Mouse (Mus musculus) thymus, postnatal 0 days (tissue): Measurements from ENCODE around the gene Ldlrad3. TPM values are rescaled to one million over a fixed set of nuclear protein-coding genes. Genes with fewer than 3 reads are reported as not detected.

Experiments used
- DNase-seq: peaks from one replicate; pipeline ENCODE4 v3.0.0-alpha.2; 2015; ENCODE audit warnings: low spot score
- polyA plus RNA-seq: library from polyadenylated mRNA; unstranded; fragments of >200 nt; fragmentation: Nextera tagmentation; extraction: Ambion mirVana; gene quantifications from 2 replicates; pipeline ENCODE4 v1.2.1, GENCODE M21; 2015

Ldlrad3 gene
- polyA plus RNA-seq = 10.3 and 13.6 TPM in 2 replicates

- DNase-seq = peak; percentile 61
Observed at GRCm38 (mm10) chr2:102185951-102186561, at the start of gene Ldlrad3. Gene Ldlrad3 (minus strand): TSS chr2:102186385.

GRCm38 (mm10) chr2:102231470-102231869 is 45.3 kb upstream of the Ldlrad3 start:
- DNase-seq = no peak

GRCm38 (mm10) chr2:102229126-102229525 is 42.9 kb upstream of the Ldlrad3 start:
- no peak for DNase-seq

GRCm38 (mm10) chr2:102228331-102228730 is 42.1 kb upstream of the Ldlrad3 start:
- DNase-seq = no peak

GRCm38 (mm10) chr2:102227839-102228238 is 41.7 kb upstream of the Ldlrad3 start:
- DNase-seq = no peak

- DNase-seq = no peak
Observed at GRCm38 (mm10) chr2:102226274-102226673, 40.1 kb upstream of the Ldlrad3 start.

GRCm38 (mm10) chr2:102223355-102224128 is 37.4 kb upstream of the Ldlrad3 start:
- DNase-seq = no peak

GRCm38 (mm10) chr2:102222749-102223148 is 36.6 kb upstream of the Ldlrad3 start:
- no peak for DNase-seq

- no peak for DNase-seq
Observed at GRCm38 (mm10) chr2:102216817-102217216, 30.6 kb upstream of the Ldlrad3 start.

GRCm38 (mm10) chr2:102212096-102212495 is 25.9 kb upstream of the Ldlrad3 start:
- DNase-seq = no peak

GRCm38 (mm10) chr2:102205672-102206399 is 19.7 kb upstream of the Ldlrad3 start:
- DNase-seq = no peak

GRCm38 (mm10) chr2:102203478-102203877 is 17.3 kb upstream of the Ldlrad3 start:
- no peak for DNase-seq

GRCm38 (mm10) chr2:102202211-102202770 is 16.1 kb upstream of the Ldlrad3 start:
- no peak for DNase-seq

- DNase-seq = no peak
Observed at GRCm38 (mm10) chr2:102201198-102201948, 15.2 kb upstream of the Ldlrad3 start.

- DNase-seq = no peak
Observed at GRCm38 (mm10) chr2:102197332-102197731, 11.1 kb upstream of the Ldlrad3 start.

GRCm38 (mm10) chr2:102196709-102197108 is 10.5 kb upstream of the Ldlrad3 start:
- no peak for DNase-seq

GRCm38 (mm10) chr2:102195494-102195893 is 9.3 kb upstream of the Ldlrad3 start:
- no peak for DNase-seq

GRCm38 (mm10) chr2:102194247-102194646 is 8.1 kb upstream of the Ldlrad3 start:
- DNase-seq = no peak

GRCm38 (mm10) chr2:102192943-102193820 is 7.0 kb upstream of the Ldlrad3 start:
- no peak for DNase-seq

GRCm38 (mm10) chr2:102191736-102192135 is 5.6 kb upstream of the Ldlrad3 start:
- no peak for DNase-seq
